Mouse (Mus musculus) midbrain, embryonic 10.5 days (tissue): ENCODE data around the gene Akr1c18. TPM values are rescaled to one million over a fixed set of nuclear protein-coding genes. Genes with fewer than 3 reads are reported as not detected.

ENCODE experiments used
- polyA plus RNA-seq: library from polyadenylated mRNA; unstranded; fragments of >200 nt; fragmentation: Nextera tagmentation; extraction: Ambion mirVana; gene quantifications from 2 replicates; pipeline ENCODE4 v1.2.1, GENCODE M21; 2016

Gene Akr1c18
- polyA plus RNA-seq, 1 experiment from 2014 or later = not detected

Other genes with a start within 250 kb of the Akr1c18 start
- 42.9 and 45.7 TPM in 2 replicates for gene Net1, start 232.4 kb downstream of the Akr1c18 start, polyA plus RNA-seq
- gene Tubal3, start 232.4 kb downstream of the Akr1c18 start, polyA plus RNA-seq = not detected in 2 replicates
- gene Ucn3, start 205.3 kb downstream of the Akr1c18 start, polyA plus RNA-seq = not detected in 2 replicates
- 0.15 and 0.33 TPM in 2 replicates for gene Akr1c14, start 101.6 kb downstream of the Akr1c18 start, polyA plus RNA-seq
- 0.45 and 0.60 TPM in 2 replicates for gene Akr1c13, start 40.5 kb upstream of the Akr1c18 start, polyA plus RNA-seq
- 0.31 and 0.54 TPM in 2 replicates for gene Akr1c19, start 78.0 kb upstream of the Akr1c18 start, polyA plus RNA-seq
- 0.25 and 0.35 TPM in 2 replicates for gene Akr1c12, start 128.8 kb upstream of the Akr1c18 start, polyA plus RNA-seq